26 mouse cellular contexts compared by ENCODE assay signal in genomic region chr1:11395996-11396736, GRCm38 (mm10). TPM values are rescaled to one million over a fixed set of nuclear protein-coding genes. Genes with fewer than 3 reads are reported as not detected.
DNase-seq lines count a peak whose midpoint lies in the region; ATAC-seq and TF ChIP-seq lines count a peak whose summit lies in the region.
"Had no signal": no experiment of that assay in that cellular context is flagged by ENCODE, and none has a peak within 500 bp of the region (broad histone marks: within the 10 kb centered on the region; RNA-seq: fewer than 3 reads in every experiment).

No protein-coding gene starts in this region.

- ATAC-seq in liver, postnatal 0 days = no peak
- ATAC-seq: activated CD4-positive, CD25-positive, alpha-beta regulatory T cell, adult 4 months; forebrain, embryonic 14.5 days; forebrain, embryonic 16.5 days; Patski had no signal

- DNase-seq in ES-CJ7 (ENCODE audit: low read depth, low spot score) (peak; percentile 98), R1 (ENCODE audit: low read depth, low spot score) (peak; percentile 98), ZHBTc4 (ENCODE audit: low read depth, low spot score) (peak; percentile 92)
- no peak for DNase-seq in liver, postnatal 0 days
- DNase-seq in spleen, postnatal 36 days (ENCODE audit: low spot score in 2 of 2) = no peak
- DNase-seq in embryonic facial prominence, embryonic 10.5 days (ENCODE audit: low spot score) = no peak
- DNase-seq: adrenal gland, adult 8-10 months; adrenal gland, postnatal 14 days; adrenal gland, postnatal 36 days; cerebellum, adult 11-12 months; cerebellum, adult 2 months; cerebellum, adult 9-10 months; cerebellum, postnatal 10 days; cerebellum, postnatal 25 days had no signal

- TF ChIP-seq EP300 in ES-Bruce4 (IDR thresholded peaks at IDR 0.05; ENCODE audit: insufficient read depth, low read depth, low read length) = peak; percentile 83
- no peak for TF ChIP-seq EP300 in liver, postnatal 0 days (IDR thresholded peaks at IDR 0.05; ENCODE audit: low read depth)

- TF ChIP-seq CTCF in ES-Bruce4 (IDR thresholded peaks at IDR 0.05; ENCODE audit: low read depth, low read length) = no peak
- TF ChIP-seq CTCF in liver, postnatal 0 days (IDR thresholded peaks at IDR 0.05; ENCODE audit: low read depth) = no peak

- no peaks in the 10 kb centered on the region for H3K36me3 ChIP-seq in ES-Bruce4 (ENCODE audit: control insufficient read depth, insufficient read depth, low read length, poor library complexity, severe bottlenecking)
- H3K36me3 ChIP-seq in liver, postnatal 0 days (replicated peaks; ENCODE audit: insufficient read depth, low read length) = no peaks in the 10 kb centered on the region
- H3K36me3 ChIP-seq in embryonic facial prominence, embryonic 10.5 days (replicated peaks) = no peaks in the 10 kb centered on the region
- H3K36me3 ChIP-seq: embryonic facial prominence, embryonic 13.5 days; embryonic facial prominence, embryonic 15.5 days; forebrain, embryonic 10.5 days; forebrain, embryonic 12.5 days; G1E had no signal

- H3K4me1 ChIP-seq in ES-Bruce4 (ENCODE audit: control insufficient read depth, insufficient read depth, low read length) = no peaks in the 10 kb centered on the region
- H3K4me1 ChIP-seq in liver, postnatal 0 days (ENCODE audit: insufficient read depth) = no peaks in the 10 kb centered on the region
- no peaks in the 10 kb centered on the region for H3K4me1 ChIP-seq in embryonic facial prominence, embryonic 10.5 days
- H3K4me1 ChIP-seq: embryonic facial prominence, embryonic 13.5 days; embryonic facial prominence, embryonic 15.5 days; forebrain, embryonic 10.5 days; forebrain, embryonic 12.5 days had no signal

- H3K27me3 ChIP-seq in ES-Bruce4 (ENCODE audit: control insufficient read depth, insufficient read depth, low read length, poor library complexity, severe bottlenecking) = no peaks in the 10 kb centered on the region
- H3K27me3 ChIP-seq in liver, postnatal 0 days (ENCODE audit: insufficient read depth, low read length) = no peaks in the 10 kb centered on the region
- no peaks in the 10 kb centered on the region for H3K27me3 ChIP-seq in embryonic facial prominence, embryonic 10.5 days (replicated peaks; ENCODE audit: low read depth, poor library complexity, severe bottlenecking)
- H3K27me3 ChIP-seq: embryonic facial prominence, embryonic 13.5 days; embryonic facial prominence, embryonic 15.5 days; forebrain, embryonic 12.5 days had no signal

- H3K4me3 ChIP-seq in ES-Bruce4 (ENCODE audit: low read depth, low read length) = no peak overlapping the region
- no peak overlapping the region for H3K4me3 ChIP-seq in liver, postnatal 0 days (ENCODE audit: low read depth, low read length)
- no peak overlapping the region for H3K4me3 ChIP-seq in embryonic facial prominence, embryonic 10.5 days
- H3K4me3 ChIP-seq: embryonic facial prominence, embryonic 13.5 days; embryonic facial prominence, embryonic 15.5 days; erythroblast, embryonic 14.5 days; forebrain, embryonic 10.5 days; forebrain, embryonic 12.5 days had no signal

- H3K9ac ChIP-seq in ES-Bruce4 (ENCODE audit: low read depth, poor library complexity, severe bottlenecking) = no peak overlapping the region
- H3K9ac ChIP-seq in liver, postnatal 0 days (replicated peaks) = no peak overlapping the region
- H3K9ac ChIP-seq: embryonic facial prominence, embryonic 13.5 days; embryonic facial prominence, embryonic 15.5 days; forebrain, embryonic 12.5 days had no signal

- no peak for TF ChIP-seq POLR2A in ES-Bruce4 (IDR thresholded peaks at IDR 0.05; ENCODE audit: insufficient read depth, low read length)

- peaks cover 21% of the 10 kb centered on the region for H3K9me3 ChIP-seq in ES-Bruce4 (replicated peaks; ENCODE audit: control insufficient read depth, insufficient read depth, low read length, poor library complexity, severe bottlenecking)
- H3K9me3 ChIP-seq in liver, postnatal 0 days (ENCODE audit: low read length) = no peaks in the 10 kb centered on the region
- H3K9me3 ChIP-seq in embryonic facial prominence, embryonic 10.5 days = no peaks in the 10 kb centered on the region
- H3K9me3 ChIP-seq: embryonic facial prominence, embryonic 13.5 days; embryonic facial prominence, embryonic 15.5 days; forebrain, embryonic 10.5 days; forebrain, embryonic 12.5 days; G1E had no signal

- 80% methylated on average over 2 of the region's 2 CpGs for WGBS in liver, postnatal 0 days (ENCODE audit: insufficient replicate concordance)
- WGBS in embryonic facial prominence, embryonic 10.5 days = 91% methylated on average over 2 of the region's 2 CpGs

- peak overlapping the region; percentile 98 for H3K27ac ChIP-seq in ES-Bruce4 (ENCODE audit: insufficient read depth, low read length)
- no peak overlapping the region for H3K27ac ChIP-seq in liver, postnatal 0 days (ENCODE audit: low read depth)
- no peak overlapping the region for H3K27ac ChIP-seq in embryonic facial prominence, embryonic 10.5 days (replicated peaks)
- H3K27ac ChIP-seq: embryonic facial prominence, embryonic 13.5 days; embryonic facial prominence, embryonic 15.5 days; forebrain, embryonic 10.5 days; forebrain, embryonic 12.5 days had no signal

- no peak overlapping the region for H3K4me2 ChIP-seq in liver, postnatal 0 days (ENCODE audit: low read depth, low read length)
- H3K4me2 ChIP-seq: embryonic facial prominence, embryonic 13.5 days; embryonic facial prominence, embryonic 15.5 days; forebrain, embryonic 12.5 days had no signal

RNA-seq across cellular contexts. Expression of gene A830018L16Rik, which starts 17.7 kb away (rescaled TPM):
- 2.9 and 4.6 TPM in 2 replicates for polyA plus RNA-seq in ES-Bruce4 (2011; ENCODE audit: insufficient read depth, insufficient read length, low read depth, missing spikeins)
- polyA plus RNA-seq in liver, postnatal 0 days (2015; fragmentation: Nextera tagmentation; extraction: Ambion mirVana) = not detected in 2 replicates
- 2.5 and 3.9 TPM in 2 replicates for polyA plus RNA-seq in embryonic facial prominence, embryonic 10.5 days (2016; fragmentation: Nextera tagmentation; extraction: Ambion mirVana)
- polyA plus RNA-seq: activated CD4-positive, CD25-positive, alpha-beta regulatory T cell, adult 4 months; C2C12; erythroblast, embryonic 14.5 days; G1E had no signal

Comparison
In these comparisons a context has a peak if more than half of its experiments do, and no peak if none do; other contexts are left out.
1. DNase-seq: peak in ES-CJ7 (single experiment), R1 (single experiment) and ZHBTc4 (single experiment); none in liver, postnatal 0 days (single experiment), spleen, postnatal 36 days (0 of 2) and embryonic facial prominence, embryonic 10.5 days (single experiment).